Mouse (Mus musculus): ENCODE measurements around the gene Exoc4.

Gene Exoc4

DNA sequence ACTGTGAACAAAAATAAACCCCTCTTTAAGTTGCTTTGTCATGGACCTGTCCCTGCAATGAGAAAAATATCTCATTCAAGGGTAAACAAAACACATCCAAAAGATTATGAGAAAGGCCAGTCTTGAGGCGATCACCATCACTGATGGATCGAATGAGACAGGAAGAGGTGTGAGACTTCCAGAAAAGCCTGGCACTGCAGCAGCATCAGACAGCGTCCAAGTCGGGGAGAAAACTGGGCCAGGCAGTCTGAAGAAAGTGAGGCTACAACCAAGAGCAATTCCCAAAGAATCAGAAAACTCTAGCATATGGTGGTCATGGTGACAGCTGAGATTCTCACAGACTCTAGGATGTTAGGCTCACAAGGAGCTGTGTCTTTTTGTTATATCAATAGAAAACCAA is 689.0 kb downstream of the Exoc4 start:
- no peak for DNase-seq (ENCODE audit: low read depth)

DNA sequence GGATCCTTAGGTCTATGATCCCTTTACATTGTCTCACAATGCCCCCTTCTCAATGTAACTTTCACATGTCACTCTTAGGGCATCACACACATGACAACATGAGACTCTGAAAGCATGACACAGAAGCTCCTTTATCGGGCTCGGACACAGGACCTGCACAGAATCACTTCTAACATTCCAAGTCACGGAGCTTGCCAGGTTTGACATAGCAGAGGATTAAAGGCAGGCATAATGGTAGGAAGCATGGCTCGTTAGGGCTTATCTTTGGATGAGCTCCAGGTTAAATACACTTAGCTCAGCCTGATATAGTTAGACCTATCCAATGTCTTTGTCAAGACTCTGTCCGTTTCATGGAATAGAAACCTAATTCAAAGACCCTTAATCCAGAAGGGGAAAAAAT is 690.3 kb downstream of the Exoc4 start:
- no peak for DNase-seq (ENCODE audit: low read depth)

DNA sequence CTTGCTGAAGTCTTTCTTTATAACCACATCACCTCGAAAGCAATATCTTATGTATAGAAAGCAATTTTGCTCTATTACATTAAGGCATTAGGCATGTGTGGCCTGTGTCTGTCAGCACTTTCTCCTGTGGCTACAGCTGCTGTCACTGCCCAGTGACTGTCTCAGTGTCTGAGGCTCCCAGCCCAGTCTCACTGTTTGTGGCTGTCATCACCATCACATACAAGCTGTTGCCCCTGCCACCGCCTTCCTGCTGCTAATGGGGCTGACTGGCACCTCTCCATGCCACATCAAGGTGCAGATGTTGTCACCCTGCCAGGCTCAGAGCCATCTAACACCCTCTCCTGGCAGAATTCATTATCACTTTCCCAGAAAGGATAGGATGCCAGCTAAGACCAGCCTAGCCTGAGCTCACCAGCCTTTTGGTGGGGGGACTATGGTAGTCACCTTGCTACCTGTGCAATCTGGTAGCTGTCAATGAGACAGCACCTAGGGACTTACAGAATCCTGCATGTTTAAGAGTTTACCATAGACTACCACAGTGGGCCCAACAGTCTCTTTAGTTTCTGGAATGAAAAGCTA is 698.1 kb downstream of the Exoc4 start:
- DNase-seq (ENCODE audit: low read depth) = no peak

DNA sequence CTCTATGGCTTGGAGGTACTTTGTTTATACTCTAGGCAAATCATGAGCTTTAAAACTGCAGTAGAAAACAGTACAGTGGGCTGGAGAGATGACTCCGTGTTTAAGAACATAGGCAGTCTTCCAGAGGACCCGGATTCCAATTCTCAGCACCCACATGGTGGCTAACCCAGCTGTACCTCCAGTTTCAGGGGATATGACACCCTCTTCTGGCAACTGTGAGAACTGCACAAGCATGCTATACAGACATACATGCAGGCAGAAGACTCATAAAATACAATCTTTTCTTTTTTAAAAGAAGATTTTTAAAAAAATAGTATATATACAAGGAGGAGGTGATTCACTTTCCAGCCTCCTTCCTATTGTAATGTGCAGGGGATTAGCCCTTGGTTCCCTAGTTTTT is 701.2 kb downstream of the Exoc4 start:
- no peak for DNase-seq (ENCODE audit: low read depth)

DNA sequence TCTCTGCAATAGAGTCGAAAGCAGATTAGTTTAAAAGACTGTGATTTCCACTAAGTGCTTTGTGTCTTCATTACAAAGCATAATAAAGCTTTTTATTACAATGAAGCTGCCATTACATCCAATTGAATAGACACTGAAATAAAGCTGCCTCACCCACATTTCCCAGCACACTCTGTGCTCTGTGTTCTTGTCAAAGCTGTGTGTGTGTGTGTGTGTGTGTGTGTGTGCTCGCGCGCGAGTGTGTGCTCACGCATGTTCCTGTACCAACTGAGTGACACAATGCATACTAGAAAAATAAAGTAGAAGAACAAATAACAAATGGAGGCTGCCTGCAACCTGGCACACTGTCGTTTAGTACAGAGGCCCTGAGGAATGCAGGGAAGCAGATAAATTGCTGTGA is 706.6 kb downstream of the Exoc4 start:
- DNase-seq (ENCODE audit: low read depth) = no peak

DNA sequence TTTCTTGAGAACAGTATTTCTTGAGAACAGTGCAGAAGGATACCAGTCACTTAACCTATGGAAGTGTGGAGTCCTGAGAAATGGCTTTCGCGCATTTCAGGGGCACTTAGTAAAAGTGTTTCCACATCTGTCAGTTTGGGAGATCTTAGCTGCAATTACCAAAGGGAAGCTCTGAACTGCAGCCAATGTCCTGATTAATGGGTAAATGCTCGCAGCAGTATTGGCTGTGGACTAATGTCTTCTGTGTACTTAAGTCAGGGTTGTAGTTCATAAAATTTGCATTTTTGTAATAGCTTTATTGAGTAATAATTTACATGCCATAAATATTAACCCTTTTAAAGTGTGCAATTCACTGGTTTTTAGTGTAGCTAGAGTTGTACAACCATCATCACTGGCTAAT is 709.4 kb downstream of the Exoc4 start:
- DNase-seq (ENCODE audit: low read depth) = no peak

DNA sequence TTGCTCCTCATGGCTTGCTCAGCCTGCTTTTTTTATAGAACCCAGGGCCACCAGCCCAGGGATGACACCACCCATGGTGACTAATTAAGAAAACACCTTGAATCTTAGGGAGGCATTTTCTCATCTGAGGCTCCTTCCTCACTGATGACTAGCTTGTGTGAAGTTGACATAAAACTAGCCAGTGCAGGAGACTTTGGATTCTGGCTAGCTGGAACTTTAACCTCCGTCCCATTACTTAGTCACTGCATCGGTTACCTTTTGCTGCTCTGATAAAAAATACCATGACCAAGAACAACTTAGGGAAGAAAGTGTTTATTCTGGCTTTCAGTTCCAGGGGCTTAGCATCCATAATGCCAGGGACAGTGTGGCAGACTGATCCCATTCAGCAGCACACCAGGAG is 711.9 kb downstream of the Exoc4 start:
- no peak for DNase-seq (ENCODE audit: low read depth)

DNA sequence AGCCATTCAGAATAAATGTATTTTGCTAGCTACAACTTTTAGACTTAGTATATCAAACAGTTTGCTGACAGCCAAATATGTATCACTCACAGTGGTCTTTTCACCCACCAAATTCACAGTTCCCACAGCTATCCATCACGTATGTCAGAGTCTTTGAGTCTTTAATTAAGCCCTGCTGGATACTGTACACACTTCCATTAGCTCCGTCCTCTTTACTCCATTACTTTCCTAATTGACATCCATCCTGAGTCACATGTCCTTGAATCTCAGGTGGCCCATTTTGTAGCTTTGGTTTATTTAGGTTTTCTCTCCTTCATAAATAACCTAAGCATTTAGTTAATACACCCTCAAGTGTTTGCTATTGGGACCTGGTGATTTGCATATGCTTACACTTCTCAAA is 714.2 kb downstream of the Exoc4 start:
- DNase-seq (ENCODE audit: low read depth) = no peak

DNA sequence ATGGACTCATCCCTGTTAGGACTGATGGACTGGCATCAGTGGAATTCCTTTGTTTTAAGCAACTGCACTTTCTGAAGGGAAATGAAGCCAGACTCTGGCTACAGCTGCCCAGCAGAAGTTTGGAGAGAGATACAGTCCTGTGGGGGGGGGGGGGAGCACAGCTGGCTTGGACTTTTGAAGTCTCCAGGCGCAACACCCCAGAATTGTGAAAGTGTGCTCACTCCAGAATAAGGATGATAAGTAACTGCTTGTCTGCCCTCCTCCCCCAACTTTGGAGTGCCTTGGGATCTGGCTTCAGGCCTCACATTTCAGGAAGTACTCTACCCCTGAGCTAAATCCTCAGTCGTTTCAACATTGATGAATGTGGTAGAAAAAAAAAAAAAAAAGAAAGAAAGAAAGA is 716.7 kb downstream of the Exoc4 start:
- no peak for DNase-seq (ENCODE audit: low read depth)

DNA sequence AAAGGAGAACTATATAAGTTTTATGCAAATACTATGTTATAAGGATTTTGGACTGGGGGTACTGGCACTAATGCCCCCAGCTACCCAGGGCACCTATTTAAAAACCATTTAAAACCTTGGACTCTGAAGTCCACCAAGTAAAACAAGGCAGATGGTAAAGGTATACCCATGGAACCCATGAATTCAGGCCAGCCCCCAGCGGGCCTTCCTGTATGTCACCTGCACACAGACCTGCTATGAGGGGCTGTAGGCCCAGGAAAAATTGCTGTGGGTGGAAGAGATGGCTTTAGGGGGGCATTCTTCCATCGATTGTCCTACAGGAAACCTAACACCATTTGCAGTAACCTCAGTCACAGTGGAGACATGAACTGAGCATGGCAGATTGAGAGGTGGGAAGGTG is 719.9 kb downstream of the Exoc4 start:
- DNase-seq (ENCODE audit: low read depth) = no peak

DNA sequence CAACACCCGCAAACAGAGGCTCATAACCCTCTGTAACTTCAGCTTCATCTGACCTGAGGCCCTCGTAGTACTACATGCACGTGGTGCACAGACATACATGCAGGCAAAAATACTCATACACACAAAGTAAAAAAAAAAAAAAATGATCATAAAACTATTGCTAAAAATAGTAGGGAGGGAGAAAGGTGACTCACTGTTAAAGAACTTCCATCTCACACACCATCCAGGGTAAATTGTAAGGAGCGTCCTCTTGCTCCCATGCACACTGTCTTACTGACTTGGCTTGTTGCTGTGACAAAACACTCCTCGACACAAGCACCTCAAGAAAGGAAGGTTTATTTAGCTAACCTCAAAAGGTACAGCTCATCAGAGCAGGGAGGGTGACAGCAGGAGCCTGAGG is 723.9 kb downstream of the Exoc4 start:
- no peak for DNase-seq (ENCODE audit: low read depth)

DNA sequence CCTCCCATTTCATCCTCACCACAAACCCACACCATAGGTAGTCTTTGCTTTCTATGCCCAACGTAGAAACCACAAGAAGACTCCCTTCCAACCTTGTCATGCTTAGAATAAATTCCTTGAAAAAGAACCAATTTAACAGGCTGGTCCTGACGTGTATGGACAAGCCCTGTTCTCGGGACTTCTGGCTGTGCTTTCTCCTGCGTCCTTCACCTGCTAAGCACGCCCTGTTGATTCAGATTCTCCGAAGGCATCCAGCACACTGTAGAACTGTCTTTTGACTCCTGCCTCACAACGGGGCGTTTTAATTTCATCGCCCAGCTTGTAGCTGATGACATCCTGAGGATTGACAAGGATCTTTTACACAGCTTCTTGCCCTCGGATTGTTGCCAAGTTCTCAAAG is 727.7 kb downstream of the Exoc4 start:
- DNase-seq (ENCODE audit: low read depth) = no peak

DNA sequence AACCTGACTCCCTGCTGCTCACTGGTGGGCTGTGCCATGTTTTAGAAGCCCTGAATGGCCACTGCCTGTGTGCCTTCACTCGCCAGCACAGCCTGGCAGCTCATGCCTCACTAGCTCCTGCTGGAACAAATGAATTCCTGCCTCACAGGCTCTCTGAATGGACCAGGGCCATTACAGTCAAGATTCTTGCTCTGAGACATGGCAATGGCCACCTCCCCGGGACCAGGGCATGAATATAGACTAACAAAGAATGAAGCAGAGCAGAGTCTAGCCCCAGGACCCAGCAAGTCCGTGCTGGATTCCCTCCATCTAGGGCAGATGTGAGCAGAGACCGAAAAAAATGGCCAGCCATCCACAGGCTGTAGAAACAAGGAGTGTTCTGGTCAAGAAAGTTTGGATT is 728.6 kb downstream of the Exoc4 start:
- no peak for DNase-seq (ENCODE audit: low read depth)

DNA sequence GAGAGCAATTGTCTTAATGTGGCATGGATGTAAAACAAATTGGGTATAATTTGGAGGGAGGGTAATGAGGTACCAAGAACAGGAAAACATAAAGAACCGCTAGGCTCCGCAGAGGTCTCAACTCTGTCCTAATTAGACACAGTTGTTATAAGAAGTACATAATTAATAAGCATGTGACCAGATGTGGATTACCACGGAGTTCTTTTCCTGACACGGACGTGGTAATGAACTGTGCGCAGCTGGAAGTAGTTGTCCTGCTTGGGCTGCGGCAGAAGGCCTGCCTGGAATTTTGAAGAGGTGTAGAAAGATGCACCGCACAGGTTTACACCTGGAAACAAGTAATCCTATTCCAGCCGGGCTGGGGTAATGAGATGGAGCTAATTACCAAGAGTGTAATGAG is 729.0 kb downstream of the Exoc4 start:
- no peak for DNase-seq (ENCODE audit: low read depth)

DNA sequence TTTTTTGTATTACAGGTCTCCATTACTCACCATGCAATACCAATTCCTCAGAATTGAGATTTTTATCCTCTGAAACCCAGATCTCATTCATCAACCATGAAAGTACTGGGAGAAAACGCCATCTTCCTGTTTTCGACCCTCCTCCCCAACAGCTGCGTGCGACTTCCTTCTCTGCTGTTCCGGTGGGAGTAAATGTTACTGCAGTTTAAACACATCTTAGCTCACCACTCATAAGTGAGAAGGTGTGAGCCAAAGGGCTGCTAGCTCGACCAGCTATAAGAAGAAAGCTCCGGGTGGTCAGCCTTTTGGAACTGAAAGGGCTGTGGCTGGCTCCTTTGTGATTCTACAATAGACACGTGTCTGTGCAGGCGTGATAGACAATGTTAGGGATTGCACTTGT is 733.8 kb downstream of the Exoc4 start:
- DNase-seq (ENCODE audit: low read depth) = no peak

DNA sequence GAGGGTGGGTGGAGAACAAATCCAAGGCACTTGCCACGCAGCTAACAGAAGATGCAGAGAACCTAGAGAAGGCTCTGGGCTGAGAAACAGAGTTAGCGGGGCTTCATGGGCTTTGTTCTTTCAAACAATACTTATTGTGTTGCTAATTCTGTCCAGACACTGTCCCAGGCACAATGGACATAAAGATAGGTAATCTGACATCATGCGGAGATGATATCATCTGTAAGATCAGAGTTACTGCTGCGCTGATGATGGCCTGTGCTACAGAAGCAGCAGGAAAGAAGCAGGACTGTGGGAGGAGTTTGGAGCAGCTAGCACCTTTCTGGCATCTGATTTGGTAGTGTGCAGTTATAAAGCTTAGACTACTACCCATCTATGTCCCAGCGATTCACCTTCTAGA is 738.2 kb downstream of the Exoc4 start:
- no peak for DNase-seq (ENCODE audit: low read depth)

DNA sequence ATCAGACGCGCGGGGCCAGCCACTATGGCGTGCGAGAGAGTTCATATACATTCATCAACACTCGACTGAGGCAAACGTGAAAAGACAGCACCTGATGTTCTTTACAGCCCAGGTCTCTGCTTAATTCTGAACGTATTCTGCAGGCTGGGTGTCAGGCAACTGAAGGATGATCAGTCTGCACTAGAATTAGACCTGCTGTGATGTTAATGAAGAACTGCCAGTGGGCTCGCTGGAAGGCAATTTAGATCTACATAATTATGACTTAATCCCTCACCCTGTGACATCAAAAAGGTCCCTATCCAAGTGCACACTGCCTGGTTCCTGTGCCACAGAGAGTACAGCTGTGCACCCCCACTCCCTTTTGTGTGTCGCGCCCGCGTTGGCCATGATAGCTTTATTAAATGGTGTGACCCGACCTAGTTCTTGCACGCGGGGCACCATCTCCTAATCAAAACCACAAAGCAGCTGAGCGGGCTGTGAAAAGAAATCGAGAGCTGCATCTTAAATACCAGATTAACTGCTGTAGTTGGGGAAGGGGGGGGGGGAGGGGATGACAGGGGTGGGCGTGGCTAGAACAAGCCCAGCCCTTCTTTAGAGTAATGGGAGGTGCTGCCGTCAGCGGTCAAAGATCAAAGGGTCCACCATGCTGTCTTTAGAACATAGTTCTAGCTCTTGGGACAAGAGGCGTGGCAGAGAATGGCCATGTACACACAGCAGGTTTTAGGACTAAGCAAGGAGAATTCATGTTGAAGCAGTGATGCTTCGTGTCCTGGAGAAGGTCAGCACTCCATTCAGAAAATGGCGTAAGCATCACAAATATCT is 743.5 kb downstream of the Exoc4 start:
- DNase-seq (ENCODE audit: low read depth) = no peak

DNA sequence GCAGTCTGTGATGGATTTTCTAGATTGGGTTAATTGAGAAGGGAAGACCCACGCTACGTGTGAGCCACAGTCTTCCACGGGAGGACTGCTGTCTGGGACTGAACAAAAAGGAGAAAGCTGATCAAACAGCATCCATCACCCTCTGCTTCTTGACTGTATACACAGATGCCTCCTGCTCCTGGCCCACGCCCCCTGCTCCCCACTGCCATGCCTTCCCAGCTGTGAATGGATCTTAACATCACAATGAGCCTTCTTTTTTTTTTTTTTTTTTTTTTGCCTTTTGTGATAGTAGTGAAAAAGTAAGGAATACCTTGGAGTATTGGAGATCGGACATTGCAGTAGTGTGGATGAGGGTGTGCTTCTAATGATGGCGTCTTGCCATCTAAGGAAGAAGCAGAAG is 745.0 kb downstream of the Exoc4 start:
- DNase-seq (ENCODE audit: low read depth) = no peak

DNA sequence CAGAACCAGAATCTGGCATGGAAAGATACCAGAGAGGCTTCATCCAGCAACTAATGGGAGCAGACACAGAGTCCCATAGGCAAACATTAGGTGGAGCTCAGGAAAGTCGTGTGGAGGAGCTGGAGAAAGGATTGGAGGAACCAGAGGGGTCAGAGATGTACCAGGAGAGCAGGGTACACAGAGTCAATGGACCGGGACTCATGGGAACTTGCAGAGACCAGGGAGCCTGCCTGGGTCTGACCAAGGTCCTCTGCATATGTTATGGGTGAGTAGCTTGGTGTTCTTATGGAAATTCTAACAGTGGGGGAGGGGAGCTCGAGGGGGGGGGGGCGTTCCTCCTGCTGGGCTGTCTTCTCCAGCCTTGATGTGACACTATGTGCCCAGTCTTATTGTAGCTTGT is 749.7 kb downstream of the Exoc4 start:
- no peak for DNase-seq (ENCODE audit: low read depth)

DNA sequence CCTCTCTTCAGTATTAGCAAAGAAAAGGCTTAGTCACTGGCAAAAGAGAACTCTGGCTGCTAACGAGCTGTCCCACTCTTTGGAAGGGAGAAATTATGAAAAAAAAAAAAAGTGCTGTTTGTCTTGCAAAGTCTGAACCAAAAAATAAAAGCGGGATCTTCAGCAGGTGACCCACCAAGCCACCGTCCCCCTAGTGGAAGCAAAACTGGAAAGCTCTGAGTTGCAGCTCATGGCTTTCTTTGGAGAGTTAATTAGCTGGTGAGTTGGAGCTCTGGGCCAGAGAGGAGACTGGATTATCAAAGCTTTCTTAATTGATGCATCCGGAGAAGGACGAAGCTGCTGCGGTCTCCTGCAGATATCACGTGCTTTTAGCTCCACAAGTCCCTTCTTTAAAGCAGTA is 750.6 kb downstream of the Exoc4 start:
- no peak for DNase-seq (ENCODE audit: low read depth)

DNA sequence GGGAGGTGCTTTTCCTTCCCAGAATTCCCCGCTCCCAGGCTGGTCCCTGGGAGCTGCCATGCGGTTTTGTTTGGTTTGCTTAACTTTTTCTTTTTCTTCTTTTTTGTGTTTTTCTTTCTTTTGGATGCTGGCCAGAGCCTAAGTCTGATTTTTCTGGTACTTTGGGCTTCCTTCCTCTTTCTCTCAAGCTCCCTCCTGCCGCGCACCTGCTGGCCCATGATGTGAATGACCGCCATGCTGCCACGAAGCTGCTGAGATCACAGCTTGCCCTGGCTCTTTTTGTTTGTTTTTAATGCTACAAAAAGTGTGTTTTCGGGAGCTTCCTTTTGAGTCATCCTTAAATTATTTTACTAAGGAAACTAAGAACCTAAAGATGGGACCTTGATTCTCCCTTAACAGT is 751.8 kb downstream of the Exoc4 start:
- no peak for DNase-seq (ENCODE audit: low read depth)

DNA sequence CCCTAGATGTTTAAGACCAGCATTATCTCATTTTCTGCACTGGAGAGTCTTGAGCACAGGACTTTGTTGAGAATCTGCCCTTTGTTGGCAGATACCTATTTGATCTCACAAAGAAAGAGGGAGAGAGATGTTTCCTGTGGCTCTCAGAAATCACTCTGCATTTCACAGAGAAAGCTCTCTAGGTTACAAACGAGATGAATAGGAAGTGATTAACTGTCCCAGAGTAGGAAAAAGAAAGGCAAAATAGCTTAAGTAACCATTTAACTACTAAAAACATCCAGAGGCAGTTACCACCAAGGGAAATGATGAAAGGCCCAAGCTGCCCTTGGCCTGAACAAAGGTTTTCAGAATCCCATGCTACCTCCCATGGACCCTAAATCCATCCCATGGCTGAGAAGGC is 754.1 kb downstream of the Exoc4 start:
- DNase-seq (ENCODE audit: low read depth) = no peak

DNA sequence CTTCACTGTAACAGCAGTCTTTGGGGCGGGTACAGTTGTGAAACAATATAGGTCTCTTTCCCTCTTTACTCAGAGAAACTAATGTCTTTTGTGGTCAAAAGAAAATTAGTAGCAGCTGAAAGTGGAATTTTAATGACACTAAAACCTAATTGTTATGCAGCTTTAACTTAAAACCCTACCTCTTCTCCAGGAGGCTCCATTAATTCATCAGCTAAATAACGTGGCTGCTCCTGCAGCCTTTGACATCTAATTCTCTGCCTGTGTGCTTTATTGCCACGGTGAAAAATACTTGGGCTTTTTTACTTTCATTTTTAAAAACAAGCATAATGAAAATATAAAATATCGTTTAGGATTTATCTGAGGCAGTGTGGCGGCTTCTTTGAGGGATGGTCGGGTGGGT is 764.6 kb downstream of the Exoc4 start:
- no peak for DNase-seq (ENCODE audit: low read depth)

All from naive thymus-derived CD4-positive, alpha-beta T cell, adult 2 months (primary cell).